Mouse (Mus musculus) heart, embryonic 14.5 days (tissue): ENCODE data around the gene Sugp2. TPM values are rescaled to one million over a fixed set of nuclear protein-coding genes. Genes with fewer than 3 reads are reported as not detected.

Experiments used
- ATAC-seq: fragments of 200-750 bp; cut with Nextera tagmentation; 2 replicates; pipeline ENCODE4 v1.8.0; 2017; ENCODE audit warnings: low read depth, moderate TSS enrichment; ENCODE audit not compliant: insufficient number of reproducible peaks, insufficient read depth, low FRiP score
- H3K27ac ChIP-seq, 2 experiments: fragments of 200-500 bp in 1 of 2; fragments of 300-500 bp in 1 of 2; sonication (generic) in 1 of 2; replicated peaks in 1 of 2; 2 replicates each; pipeline ENCODE4 v1.5.1; 2012 to 2014; ENCODE audit warnings: low read depth in 2 of 2, low read length in 2 of 2, control low read depth in 1 of 2, mild to moderate bottlenecking in 1 of 2, mixed read lengths in 1 of 2; ENCODE audit not compliant: control insufficient read depth in 1 of 2, insufficient read depth in 1 of 2
- H3K27me3 ChIP-seq: fragments of 300-500 bp; sonication (generic); 2 replicates; pipeline ENCODE4 v1.6.1; 2014; ENCODE audit warnings: mild to moderate bottlenecking, low read length, control low read depth; ENCODE audit not compliant: control insufficient read depth, insufficient read depth
- H3K36me3 ChIP-seq: fragments of 300-500 bp; sonication (generic); 2 replicates; pipeline ENCODE4 v1.6.1; 2014; ENCODE audit warnings: mild to moderate bottlenecking, control low read depth, low read length, mixed read lengths; ENCODE audit not compliant: control insufficient read depth, insufficient read depth
- H3K4me1 ChIP-seq, 2 experiments: fragments of 200-500 bp in 1 of 2; fragments of 300-500 bp in 1 of 2; sonication (generic) in 1 of 2; 2 replicates each; pipeline ENCODE4 v1.6.1; 2012 to 2014; ENCODE audit warnings: low read length in 2 of 2, control low read depth in 1 of 2, mixed read lengths in 1 of 2; ENCODE audit not compliant: control insufficient read depth in 2 of 2, insufficient read depth in 2 of 2
- H3K4me2 ChIP-seq: fragments of 300-500 bp; sonication (generic); 2 replicates; pipeline ENCODE4 v1.6.1; 2014; ENCODE audit warnings: mild to moderate bottlenecking, low read length
- H3K4me3 ChIP-seq, 2 experiments: fragments of 200-500 bp in 1 of 2; fragments of 300-500 bp in 1 of 2; sonication (generic) in 1 of 2; 2 replicates each; pipeline ENCODE4 v1.5.1; 2012 to 2014; ENCODE audit warnings: low read length in 2 of 2, mild to moderate bottlenecking in 2 of 2, control low read depth in 1 of 2, low read depth in 1 of 2, moderate library complexity in 1 of 2; ENCODE audit not compliant: control insufficient read depth in 1 of 2, insufficient read depth in 1 of 2
- H3K9ac ChIP-seq: fragments of 300-500 bp; sonication (generic); 2 replicates; pipeline ENCODE4 v1.6.1; 2014; ENCODE audit warnings: mild to moderate bottlenecking, low read length
- H3K9me3 ChIP-seq: fragments of 300-500 bp; sonication (generic); 2 replicates; pipeline ENCODE4 v1.6.1; 2016; ENCODE audit warnings: low read length, control low read depth; ENCODE audit not compliant: control insufficient read depth
- WGBS: fragments of 180-500 bp; shearing (Covaris S2); extraction: QIAGEN DNeasy Blood & Tissue Kit; methylation state at CpG from one replicate; pipeline ENCODE4 v1.1.7; 2014; 5-methylcytosine and 5-hydroxymethylcytosine counted together
- polyA plus RNA-seq: library from polyadenylated mRNA; unstranded; fragments of >200 nt; fragmentation: Nextera tagmentation; extraction: Ambion mirVana; gene quantifications from 2 replicates; pipeline ENCODE4 v1.2.1, GENCODE M21; 2014

Sugp2 gene
- polyA plus RNA-seq, 1 experiment from 2014 or later, result 29.1 TPM

- WGBS, result 74% methylated on average over 3 of the region's 3 CpGs
- no peak for ATAC-seq
- H3K4me2 ChIP-seq, result no peak overlapping the region
- H3K4me1 ChIP-seq, result peaks cover 4 to 7% of the 10 kb centered on the region in 2 experiments; a peak in 2 of 4 replicates
- no peak overlapping the region for H3K27ac ChIP-seq
- peaks cover 27% of the 10 kb centered on the region for H3K36me3 ChIP-seq
- no peaks in the 10 kb centered on the region for H3K27me3 ChIP-seq
- H3K4me3 ChIP-seq, result no peak overlapping the region
- no peak overlapping the region for H3K9ac ChIP-seq
- H3K9me3 ChIP-seq, result no peaks in the 10 kb centered on the region
Observed at GRCm38 (mm10) chr8:70267674-70268073, 33.6 kb downstream of the Sugp2 start.

- H3K9me3 ChIP-seq, result no peaks in the 10 kb centered on the region
- no peak overlapping the region for H3K27ac ChIP-seq
- no peak for ATAC-seq
- H3K4me1 ChIP-seq, result peaks cover 4 to 7% of the 10 kb centered on the region in 2 experiments; a peak in 2 of 4 replicates
- no peak overlapping the region for H3K4me2 ChIP-seq
- peaks cover 21% of the 10 kb centered on the region for H3K36me3 ChIP-seq
- H3K4me3 ChIP-seq, result no peak overlapping the region
- H3K9ac ChIP-seq, result no peak overlapping the region
- WGBS, result 60% methylated on average over 5 of the region's 5 CpGs
- no peaks in the 10 kb centered on the region for H3K27me3 ChIP-seq
Observed at GRCm38 (mm10) chr8:70268311-70268710, 34.3 kb downstream of the Sugp2 start.

- Histone ChIP-seq H3K27me3 (no peaks in the 10 kb centered on the region), H3K27ac (no peak overlapping the region), H3K4me2 (no peak overlapping the region), H3K9ac (no peak overlapping the region), H3K4me1 (peaks cover 4 to 7% of the 10 kb centered on the region in 2 experiments; a peak in 2 of 4 replicates), H3K4me3 (no peak overlapping the region), H3K36me3 (peaks cover 14% of the 10 kb centered on the region), H3K9me3 (no peaks in the 10 kb centered on the region)
- 51% methylated on average over 11 of the region's 11 CpGs for WGBS
- ATAC-seq, result no peak
Observed at GRCm38 (mm10) chr8:70268799-70269565, 35.0 kb downstream of the Sugp2 start.

GRCm38 (mm10) chr8:70272949-70273348 is 38.9 kb downstream of the Sugp2 start:
- Histone ChIP-seq H3K36me3 (no peaks in the 10 kb centered on the region), H3K4me3 (no peak overlapping the region), H3K27me3 (no peaks in the 10 kb centered on the region), H3K4me2 (no peak overlapping the region), H3K27ac (no peak overlapping the region), H3K9me3 (no peaks in the 10 kb centered on the region), H3K4me1 (peaks cover 7 to 10% of the 10 kb centered on the region in 2 experiments; a peak in 2 of 4 replicates), H3K9ac (no peak overlapping the region)
- WGBS, result 47% methylated on average over 3 of the region's 3 CpGs
- ATAC-seq, result no peak

- H3K9me3 ChIP-seq, result no peaks in the 10 kb centered on the region
- H3K4me3 ChIP-seq, result no peak overlapping the region
- H3K27ac ChIP-seq, result no peak overlapping the region
- no peak overlapping the region for H3K4me2 ChIP-seq
- H3K36me3 ChIP-seq, result no peaks in the 10 kb centered on the region
- H3K9ac ChIP-seq, result no peak overlapping the region
- H3K4me1 ChIP-seq, result peaks cover 13 to 16% of the 10 kb centered on the region in 2 experiments
- no peak for ATAC-seq
- no peaks in the 10 kb centered on the region for H3K27me3 ChIP-seq
Observed at GRCm38 (mm10) chr8:70274350-70274749, 40.3 kb downstream of the Sugp2 start.

- Histone ChIP-seq H3K27ac (peak overlapping the region; percentile 61 to 70), H3K4me3 (no peak overlapping the region), H3K36me3 (no peaks in the 10 kb centered on the region), H3K9me3 (no peaks in the 10 kb centered on the region), H3K4me2 (no peak overlapping the region), H3K4me1 (peaks cover 21 to 23% of the 10 kb centered on the region in 2 experiments), H3K9ac (no peak overlapping the region), H3K27me3 (no peaks in the 10 kb centered on the region)
- peak; percentile 65 for ATAC-seq
- 63% methylated on average over 3 of the region's 3 CpGs for WGBS
Observed at GRCm38 (mm10) chr8:70276476-70276875, 42.5 kb downstream of the Sugp2 start.

GRCm38 (mm10) chr8:70278175-70278574 is 44.1 kb downstream of the Sugp2 start:
- peaks cover 24 to 28% of the 10 kb centered on the region in 2 experiments for H3K4me1 ChIP-seq
- no peaks in the 10 kb centered on the region for H3K36me3 ChIP-seq
- H3K4me2 ChIP-seq, result no peak overlapping the region
- no peaks in the 10 kb centered on the region for H3K9me3 ChIP-seq
- WGBS, result 54% methylated on average over 15 of the region's 15 CpGs
- 0 out of 4 replicates have a peak overlapping the region, but pooled peaks of 1 of the 2 experiments have one; percentile 14 for H3K27ac ChIP-seq
- no peak overlapping the region for H3K4me3 ChIP-seq
- no peaks in the 10 kb centered on the region for H3K27me3 ChIP-seq
- H3K9ac ChIP-seq, result no peak overlapping the region
- no peak for ATAC-seq
